Mouse (Mus musculus) neural tube, embryonic 12.5 days (tissue): ENCODE results near the gene Ceacam16. TPM values are rescaled to one million over a fixed set of nuclear protein-coding genes. Genes with fewer than 3 reads are reported as not detected.

Source experiments
- ATAC-seq: fragments of 200-750 bp; cut with Nextera tagmentation; 2 replicates; pipeline ENCODE4 v1.8.0; 2017; ENCODE audit warnings: low read depth, mild to moderate bottlenecking, moderate TSS enrichment, moderate library complexity; ENCODE audit not compliant: low FRiP score
- H3K27ac ChIP-seq: fragments of 300-500 bp; sonication (generic); 2 replicates; pipeline ENCODE4 v1.5.1; 2016
- H3K27me3 ChIP-seq: fragments of 300-500 bp; sonication (generic); replicated peaks from 2 replicates; pipeline ENCODE4 v1.6.1; 2016; ENCODE audit warnings: mild to moderate bottlenecking
- H3K36me3 ChIP-seq: fragments of 300-500 bp; sonication (generic); 2 replicates; pipeline ENCODE4 v1.6.1; 2016; ENCODE audit warnings: mild to moderate bottlenecking
- H3K4me1 ChIP-seq: fragments of 300-500 bp; sonication (generic); 2 replicates; pipeline ENCODE4 v1.6.1; 2016
- H3K4me2 ChIP-seq: fragments of 300-500 bp; sonication (generic); replicated peaks from 2 replicates; pipeline ENCODE4 v1.6.1; 2016; ENCODE audit warnings: mild to moderate bottlenecking
- H3K4me3 ChIP-seq: fragments of 300-500 bp; sonication (generic); 2 replicates; pipeline ENCODE4 v1.5.1; 2016
- H3K9ac ChIP-seq: fragments of 300-500 bp; sonication (generic); 2 replicates; pipeline ENCODE4 v1.6.1; 2016; ENCODE audit warnings: mild to moderate bottlenecking
- H3K9me3 ChIP-seq: fragments of 300-500 bp; sonication (generic); 2 replicates; pipeline ENCODE4 v1.6.1; 2016; ENCODE audit warnings: mild to moderate bottlenecking
- WGBS: fragments of 180-500 bp; shearing (Covaris S2); methylation state at CpG from one replicate; pipeline ENCODE4 v1.1.7; 2016; 5-methylcytosine and 5-hydroxymethylcytosine counted together
- polyA plus RNA-seq: library from polyadenylated mRNA; unstranded; fragments of >200 nt; fragmentation: Nextera tagmentation; extraction: Ambion mirVana; gene quantifications from 2 replicates; pipeline ENCODE4 v1.2.1, GENCODE M21; 2016

The Ceacam16 gene
- polyA plus RNA-seq, 1 experiment from 2014 or later: not detected

GRCm38 (mm10) chr7:19809369-19809768 is 51.7 kb downstream of the Ceacam16 start:
- Histone ChIP-seq H3K27ac (no peak overlapping the region), H3K9me3 (no peaks in the 10 kb centered on the region), H3K4me3 (0 out of 2 replicates have a peak overlapping the region, but pooled peaks have one; percentile 3), H3K36me3 (no peaks in the 10 kb centered on the region), H3K4me1 (peaks cover 9% of the 10 kb centered on the region; the same call in 1 of the 2 replicates), H3K9ac (peak overlapping the region; percentile 33; the same call in 1 of the 2 replicates), H3K4me2 (peak overlapping the region; percentile 48), H3K27me3 (peaks cover 45% of the 10 kb centered on the region)
- ATAC-seq: no peak
- WGBS: 4% methylated on average over 27 of the region's 27 CpGs

- Histone ChIP-seq H3K9ac (no peak overlapping the region), H3K4me3 (no peak overlapping the region), H3K4me2 (no peak overlapping the region), H3K27me3 (peaks cover 34% of the 10 kb centered on the region), H3K27ac (no peak overlapping the region), H3K9me3 (no peaks in the 10 kb centered on the region), H3K4me1 (peaks cover 8% of the 10 kb centered on the region; the same call in 1 of the 2 replicates), H3K36me3 (no peaks in the 10 kb centered on the region)
- no peak for ATAC-seq
- WGBS: 84% methylated on average over 8 of the region's 8 CpGs
Observed at GRCm38 (mm10) chr7:19806356-19806969, 54.6 kb downstream of the Ceacam16 start.

- Histone ChIP-seq H3K4me2 (no peak overlapping the region), H3K4me1 (no peaks in the 10 kb centered on the region), H3K36me3 (no peaks in the 10 kb centered on the region), H3K27me3 (no peaks in the 10 kb centered on the region), H3K4me3 (no peak overlapping the region), H3K9ac (no peak overlapping the region), H3K27ac (no peak overlapping the region), H3K9me3 (no peaks in the 10 kb centered on the region)
- no peak for ATAC-seq
- 20% methylated on average over 7 of the region's 7 CpGs for WGBS
Observed at GRCm38 (mm10) chr7:19802995-19803394, 58.1 kb downstream of the Ceacam16 start.

Other genes with a start within 250 kb of the Ceacam16 start
- 4.9 and 5.8 TPM in 2 replicates for gene Relb, start 231.9 kb downstream of the Ceacam16 start, polyA plus RNA-seq
- gene Clptm1, start 196.3 kb downstream of the Ceacam16 start, polyA plus RNA-seq: 104 and 112 TPM in 2 replicates
- gene Apoc2, start 183.4 kb downstream of the Ceacam16 start, polyA plus RNA-seq: 1.0 and 1.7 TPM in 2 replicates
- gene Gm44805, start 179.9 kb downstream of the Ceacam16 start, polyA plus RNA-seq: not detected in 2 replicates
- gene Apoc4, start 179.8 kb downstream of the Ceacam16 start, polyA plus RNA-seq: not detected in 2 replicates
- 4.9 and 7.2 TPM in 2 replicates for gene Apoc1, start 168.6 kb downstream of the Ceacam16 start, polyA plus RNA-seq
- 204 and 207 TPM in 2 replicates for gene Apoe, start 162.1 kb downstream of the Ceacam16 start, polyA plus RNA-seq
- 159 and 165 TPM in 2 replicates for gene Tomm40, start 145.9 kb downstream of the Ceacam16 start, polyA plus RNA-seq
- 63.5 and 64.4 TPM in 2 replicates for gene Nectin2, start 110.8 kb downstream of the Ceacam16 start, polyA plus RNA-seq
- gene Bcam, start 90.3 kb downstream of the Ceacam16 start, polyA plus RNA-seq: 15.1 and 15.4 TPM in 2 replicates
- gene Cblc, start 64.5 kb downstream of the Ceacam16 start, polyA plus RNA-seq: 0.73 and 0.87 TPM in 2 replicates
- gene Bcl3, start 38.5 kb downstream of the Ceacam16 start, polyA plus RNA-seq: 1.0 and 2.1 TPM in 2 replicates
- 1.4 and 1.7 TPM in 2 replicates for gene Gm19345, start 9.3 kb downstream of the Ceacam16 start, polyA plus RNA-seq
- not detected in 2 replicates for gene Ceacam19, start 26.7 kb upstream of the Ceacam16 start, polyA plus RNA-seq
- 5.9 and 6.8 TPM in 2 replicates for gene Pvr, start 59.9 kb upstream of the Ceacam16 start, polyA plus RNA-seq
- gene Igsf23, start 89.5 kb upstream of the Ceacam16 start, polyA plus RNA-seq: 0.14 TPM in 1 of 2 replicates, not detected in the other
- gene Ceacam20, start 104.1 kb upstream of the Ceacam16 start, polyA plus RNA-seq: not detected in 2 replicates
- gene Nlrp9b, start 130.2 kb upstream of the Ceacam16 start, polyA plus RNA-seq: not detected in 2 replicates
- gene Vmn1r91, start 238.4 kb upstream of the Ceacam16 start, polyA plus RNA-seq: not detected in 2 replicates